Mouse (Mus musculus) effector memory CD4-positive, alpha-beta T cell, adult 5 months (primary cell): Measurements from ENCODE around the gene Psme3. TPM values are rescaled to one million over a fixed set of nuclear protein-coding genes. Genes with fewer than 3 reads are reported as not detected.

Experiments
- polyA plus RNA-seq: library from polyadenylated mRNA; unstranded; fragments of 100-300 nt; shearing (Covaris generic); gene quantifications from one replicate; pipeline ENCODE4 v1.2.1, GENCODE M21; 2017

The Psme3 gene
- polyA plus RNA-seq, result 157 TPM

DNA sequence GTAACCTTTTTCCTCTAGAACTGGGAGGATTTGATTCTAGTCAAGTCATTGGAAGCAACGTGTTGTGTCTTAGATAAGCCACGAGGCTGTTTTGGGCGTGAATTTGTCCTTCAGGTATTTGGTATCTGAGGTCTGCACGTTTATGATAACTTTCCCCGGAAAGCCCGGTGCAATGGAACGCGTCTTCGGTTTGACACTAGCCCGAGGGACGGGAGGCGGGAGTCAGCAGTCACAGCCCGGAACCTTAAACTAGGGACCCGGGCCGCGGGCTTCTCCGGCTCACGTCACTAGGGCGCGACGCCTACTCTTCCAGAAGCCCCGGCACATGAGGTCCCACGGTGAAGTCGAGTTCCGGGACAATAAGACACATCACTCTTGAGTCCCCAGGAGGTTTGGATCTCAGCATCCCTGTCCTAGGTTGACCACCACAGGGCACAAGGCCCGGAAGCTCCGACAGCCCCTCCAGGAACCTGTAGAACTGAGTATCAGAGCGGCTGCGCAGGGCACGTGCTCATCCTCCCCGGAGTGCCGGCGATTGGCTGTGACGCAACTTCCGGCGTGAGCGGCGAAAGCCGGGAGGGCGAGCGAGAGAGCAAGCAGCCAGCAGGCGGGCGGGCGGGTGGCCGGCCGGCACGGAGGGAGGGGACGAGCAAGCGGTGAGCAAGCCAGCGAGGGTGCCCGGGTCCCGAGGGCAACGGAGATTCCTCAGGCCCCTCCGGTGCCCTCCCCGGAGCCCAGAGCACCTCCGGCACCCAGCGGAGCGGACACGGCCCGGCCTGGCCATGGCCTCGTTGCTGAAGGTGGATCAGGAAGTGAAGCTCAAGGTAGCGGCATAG, at the start of gene Psme3:
Psme3 (plus strand) TSS at position 549 of the 836 bp plus-strand sequence.

GRCm38 (mm10) chr11:101278223-101279192, 37.5 kb upstream of the Psme3 start, which contains the start of the genes Cntd1 and Coa3:
Gene Cntd1 (plus strand): TSS chr11:101279012.
Gene Coa3 (minus strand): TSS chr11:101279114.

GRCm38 (mm10) chr11:101302004-101302798, 13.8 kb upstream of the Psme3 start, which contains the start of gene Becn1:
Gene Becn1 (minus strand): TSS chr11:101302286.

DNA sequence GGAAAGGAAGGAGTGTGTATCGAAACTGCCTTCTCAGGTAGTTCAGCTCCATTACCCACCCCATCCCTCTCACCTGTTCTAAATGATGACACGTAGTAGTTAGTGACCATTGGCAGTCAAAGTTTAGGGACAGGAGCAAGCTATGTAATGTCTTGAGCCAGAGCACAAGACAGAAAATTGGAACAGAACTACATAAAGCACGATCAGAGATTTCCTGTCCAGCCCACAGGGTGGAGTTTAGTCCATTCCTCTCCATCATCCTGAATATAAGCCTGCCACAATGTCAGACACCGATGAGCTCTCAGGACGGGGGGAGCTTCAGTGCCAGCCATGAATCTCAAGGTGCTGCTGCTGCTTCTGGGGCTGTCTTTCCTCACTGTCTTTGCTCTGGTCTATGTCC, 8.8 kb downstream of the Psme3 start, which contains the start of gene Aoc2:
Aoc2 (plus strand) TSS at position 301 of the 400 bp plus-strand sequence.

GRCm38 (mm10) chr11:101330371-101330924, 14.4 kb downstream of the Psme3 start, which contains the start of gene Aoc3:
Gene Aoc3 (plus strand): TSS chr11:101330605.

GRCm38 (mm10) chr11:101367326-101367935, 51.4 kb downstream of the Psme3 start, which contains the start of gene G6pc:
Gene G6pc (plus strand): TSS chr11:101367561.

Other genes with a start within 250 kb of the Psme3 start
- gene Naglu, start 246.2 kb upstream of the Psme3 start, polyA plus RNA-seq, result 7.1 TPM
- gene Hsd17b1, start 237.8 kb upstream of the Psme3 start, polyA plus RNA-seq, result not detected
- gene Coasy, start 233.6 kb upstream of the Psme3 start, polyA plus RNA-seq, result 7.8 TPM
- gene Mlx, start 228.9 kb upstream of the Psme3 start, polyA plus RNA-seq, result 56.1 TPM
- 4.1 TPM for gene Psmc3ip, start 220.8 kb upstream of the Psme3 start, polyA plus RNA-seq
- gene Retreg3, start 196.3 kb upstream of the Psme3 start, polyA plus RNA-seq, result 58.4 TPM
- 12.5 TPM for gene Tubg1, start 196.3 kb upstream of the Psme3 start, polyA plus RNA-seq
- gene Tubg2, start 160.3 kb upstream of the Psme3 start, polyA plus RNA-seq, result 1.1 TPM
- gene Cntnap1, start 145.7 kb upstream of the Psme3 start, polyA plus RNA-seq, result 0.21 TPM
- gene Plekhh3, start 144.9 kb upstream of the Psme3 start, polyA plus RNA-seq, result 0.15 TPM
- gene Ccr10, start 140.8 kb upstream of the Psme3 start, polyA plus RNA-seq, result 0.94 TPM
- gene Ezh1, start 89.8 kb upstream of the Psme3 start, polyA plus RNA-seq, result 82.5 TPM
- gene Ramp2, start 70.2 kb upstream of the Psme3 start, polyA plus RNA-seq, result not detected
- 78.1 TPM for gene Vps25, start 62.5 kb upstream of the Psme3 start, polyA plus RNA-seq
- 0.62 TPM for gene Wnk4, start 55.6 kb upstream of the Psme3 start, polyA plus RNA-seq
- gene Cntd1, start 37.2 kb upstream of the Psme3 start, polyA plus RNA-seq, result not detected
- 41.6 TPM for gene Coa3, start 37.1 kb upstream of the Psme3 start, polyA plus RNA-seq
- 194 TPM for gene Becn1, start 13.9 kb upstream of the Psme3 start, polyA plus RNA-seq
- 3.6 TPM for gene Aoc2, start 8.8 kb downstream of the Psme3 start, polyA plus RNA-seq
- not detected for gene Aoc3, start 14.4 kb downstream of the Psme3 start, polyA plus RNA-seq
- not detected for gene G6pc, start 51.3 kb downstream of the Psme3 start, polyA plus RNA-seq
- gene Aarsd1, start 101.4 kb downstream of the Psme3 start, polyA plus RNA-seq, result 28.2 TPM
- 1.2 TPM for gene Gm27029, start 108.6 kb downstream of the Psme3 start, polyA plus RNA-seq
- 29.7 TPM for gene Rundc1, start 108.9 kb downstream of the Psme3 start, polyA plus RNA-seq
- 4.1 TPM for gene Ptges3l, start 109.1 kb downstream of the Psme3 start, polyA plus RNA-seq
- 282 TPM for gene Rpl27, start 126.1 kb downstream of the Psme3 start, polyA plus RNA-seq
- gene Ifi35, start 132.2 kb downstream of the Psme3 start, polyA plus RNA-seq, result 106 TPM
- 0.36 TPM for gene Rnd2, start 148.8 kb downstream of the Psme3 start, polyA plus RNA-seq
- 0.80 TPM for gene Vat1, start 150.0 kb downstream of the Psme3 start, polyA plus RNA-seq
- gene Brca1, start 235.7 kb downstream of the Psme3 start, polyA plus RNA-seq, result 2.3 TPM
- gene Nbr1, start 235.9 kb downstream of the Psme3 start, polyA plus RNA-seq, result 134 TPM